Mouse (Mus musculus) cerebellum, adult 9-11 months (tissue): ENCODE measurements around the gene Slc25a3.

Experiments
- DNase-seq: peaks from one replicate; pipeline ENCODE4 v3.0.0; 2022

Gene Slc25a3

GRCm38 (mm10) chr10:91083393-91083927, 40.4 kb downstream of the Slc25a3 start:
- no peak for DNase-seq

GRCm38 (mm10) chr10:91082550-91083392, 41.1 kb downstream of the Slc25a3 start, which contains the start of the genes Apaf1 and Ikbip:
TSS of gene Apaf1 (minus strand) at chr10:91082770.
TSS of gene Ikbip (plus strand) at chr10:91082940.
- peak; percentile 99 for DNase-seq

GRCm38 (mm10) chr10:91081959-91082507, 41.8 kb downstream of the Slc25a3 start:
- no peak for DNase-seq

- DNase-seq = no peak
Measured at GRCm38 (mm10) chr10:91080540-91080939, 43.3 kb downstream of the Slc25a3 start.

- no peak for DNase-seq
Measured at GRCm38 (mm10) chr10:91076667-91077066, 47.2 kb downstream of the Slc25a3 start.

GRCm38 (mm10) chr10:91073345-91073744, 50.5 kb downstream of the Slc25a3 start:
- DNase-seq = no peak

GRCm38 (mm10) chr10:91071768-91072167, 52.1 kb downstream of the Slc25a3 start:
- DNase-seq = no peak
